Mouse (Mus musculus): ENCODE data around the gene Olfr560. TPM values are rescaled to one million over a fixed set of nuclear protein-coding genes. Genes with fewer than 3 reads are reported as not detected.
A peak's percentile ranks its signal among the peaks of the same experiment; 100 is the strongest.

Olfr560 gene
- not detected for total RNA-seq (2021)
- long read RNA-seq, experiment 1 = 0 reads
- long read RNA-seq, experiment 2 = 0 reads

- DNase-seq = no peak
These were observed at the start of gene Olfr560, which contains the start of gene Olfr78 for GRCm38 (mm10) chr7:102759266-102759665. Gene Olfr560, minus strand, starts transcription at chr7:102759366. Gene Olfr78, minus strand, starts transcription at chr7:102759471.

- DNase-seq = no peak
These were observed 44.0 kb upstream of the Olfr560 start, which contains the start of gene Olfr564 for GRCm38 (mm10) chr7:102803180-102803579. Gene Olfr564, plus strand, starts transcription at chr7:102803480.

- no peak for DNase-seq
These were observed 11.8 kb upstream of the Olfr560 start, which contains the start of gene Olfr561 for GRCm38 (mm10) chr7:102770921-102771320. Gene Olfr561, plus strand, starts transcription at chr7:102771221.

GRCm38 (mm10) chr7:102752086-102752485 is 7.1 kb downstream of the Olfr560 start:
- DNase-seq = peak in 1 of 2 experiments; percentile 30

- peak in 1 of 2 experiments; percentile 4 for DNase-seq
These were observed 21.5 kb downstream of the Olfr560 start for GRCm38 (mm10) chr7:102737705-102738104.

- no peak for DNase-seq
These were observed 25.4 kb downstream of the Olfr560 start for GRCm38 (mm10) chr7:102733793-102734192.

- DNase-seq = no peak
These were observed 31.8 kb downstream of the Olfr560 start, which contains the start of gene Olfr559 for GRCm38 (mm10) chr7:102727391-102727790. Gene Olfr559, minus strand, starts transcription at chr7:102727491.

- no peak for DNase-seq
These were observed 40.2 kb downstream of the Olfr560 start, which contains the start of gene Olfr33 for GRCm38 (mm10) chr7:102718970-102719369. Gene Olfr33, minus strand, starts transcription at chr7:102719070.

GRCm38 (mm10) chr7:102701915-102702314 is 57.3 kb downstream of the Olfr560 start, which contains the start of gene Olfr558:
Gene Olfr558, plus strand, starts transcription at chr7:102702215.
- DNase-seq = no peak

Other genes starting within 250 kb of the Olfr560 start
- not detected for gene Olfr547, start 224.6 kb downstream of the Olfr560 start, total RNA-seq (2021)
- not detected for gene Olfr548-ps1, start 218.5 kb downstream of the Olfr560 start, total RNA-seq (2021)
- gene Olfr549, start 209.5 kb downstream of the Olfr560 start, total RNA-seq (2021) = not detected
- 1 to 10 TPM; 5.3 TPM for gene Trim21, start 193.9 kb downstream of the Olfr560 start, total RNA-seq (2021)
- under 1 TPM; 0.05 to 0.18 TPM for gene Olfr550, start 187.9 kb downstream of the Olfr560 start, total RNA-seq (2021)
- gene Olfr551, start 167.5 kb downstream of the Olfr560 start, total RNA-seq (2021) = not detected
- under 1 TPM; 0.10 to 0.23 TPM for gene Olfr552, start 161.6 kb downstream of the Olfr560 start, total RNA-seq (2021)
- not detected for gene Olfr553, start 141.1 kb downstream of the Olfr560 start, total RNA-seq (2021)
- not detected for gene Olfr554, start 120.9 kb downstream of the Olfr560 start, total RNA-seq (2021)
- gene Olfr555, start 100.5 kb downstream of the Olfr560 start, total RNA-seq (2021) = not detected
- not detected for gene Olfr556, start 94.5 kb downstream of the Olfr560 start, total RNA-seq (2021)
- gene Trim68, start 72.0 kb downstream of the Olfr560 start, total RNA-seq (2021) = 1 to 10 TPM; 6.7 to 8.5 TPM
- not detected for gene Olfr557, start 63.5 kb downstream of the Olfr560 start, total RNA-seq (2021)
- gene Olfr558, start 57.2 kb downstream of the Olfr560 start, total RNA-seq (2021) = 1 to 10 TPM; 2.3 TPM
- gene Olfr33, start 40.3 kb downstream of the Olfr560 start, total RNA-seq (2021) = not detected
- gene Olfr559, start 31.9 kb downstream of the Olfr560 start, total RNA-seq (2021) = not detected
- under 1 TPM; 0.49 to 0.60 TPM for gene Olfr78, start 105 bp upstream of the Olfr560 start, total RNA-seq (2021)
- not detected for gene Olfr561, start 11.9 kb upstream of the Olfr560 start, total RNA-seq (2021)
- not detected for gene Olfr564, start 44.1 kb upstream of the Olfr560 start, total RNA-seq (2021)
- gene Olfr566, start 99.4 kb upstream of the Olfr560 start, total RNA-seq (2021) = not detected
- gene Olfr568, start 117.8 kb upstream of the Olfr560 start, total RNA-seq (2021) = not detected
- gene Olfr569, start 131.5 kb upstream of the Olfr560 start, total RNA-seq (2021) = not detected
- not detected for gene Olfr570, start 135.2 kb upstream of the Olfr560 start, total RNA-seq (2021)
- gene Olfr571, start 158.2 kb upstream of the Olfr560 start, total RNA-seq (2021) = not detected
- not detected for gene Olfr572, start 165.0 kb upstream of the Olfr560 start, total RNA-seq (2021)
- not detected for gene Olfr573-ps1, start 183.2 kb upstream of the Olfr560 start, total RNA-seq (2021)
- gene Olfr574, start 189.1 kb upstream of the Olfr560 start, total RNA-seq (2021) = not detected
- not detected for gene Olfr575, start 199.4 kb upstream of the Olfr560 start, total RNA-seq (2021)
- gene Olfr576, start 203.3 kb upstream of the Olfr560 start, total RNA-seq (2021) = not detected
- not detected for gene Olfr577, start 216.6 kb upstream of the Olfr560 start, total RNA-seq (2021)
- not detected for gene Olfr578, start 230.0 kb upstream of the Olfr560 start, total RNA-seq (2021)